Mouse (Mus musculus) bone marrow, adult 2 months (tissue): ENCODE data around the gene Gne.

Experiments used
- CTCF ChIP-seq: fragments of 200-500 bp; IDR thresholded peaks from 2 replicates; pipeline ENCODE4 v1.5.1; 2011; ENCODE audit warnings: low read length, control low read depth; ENCODE audit not compliant: control insufficient read depth, insufficient read depth
- POLR2A ChIP-seq: fragments of 200-500 bp; IDR thresholded peaks from 2 replicates; pipeline ENCODE4 v1.6.1; 2011; ENCODE audit warnings: low read depth, mild to moderate bottlenecking, control low read depth, low read length, borderline replicate concordance; ENCODE audit not compliant: control insufficient read depth

DNA sequence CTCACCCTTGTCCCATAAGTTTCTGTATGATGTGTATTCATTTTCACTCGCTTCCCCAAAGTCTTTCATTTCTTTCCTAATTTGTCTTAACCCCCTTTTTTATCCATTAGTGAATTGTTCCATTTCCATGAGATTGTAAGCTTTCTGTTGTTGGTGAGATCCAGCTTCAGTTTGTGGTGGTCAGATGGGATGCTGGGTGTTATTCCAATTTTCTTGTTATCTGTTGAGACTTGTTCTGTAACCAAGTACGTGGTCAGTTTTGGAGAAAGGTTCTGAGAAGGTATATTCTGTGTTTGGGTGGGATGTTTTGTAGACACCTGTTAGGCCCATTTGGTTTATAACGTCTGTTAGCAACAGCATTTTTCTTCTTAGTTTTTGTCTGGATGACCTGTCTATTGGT lies 1.6 kb upstream of the Gne start:
- no peak for TF ChIP-seq POLR2A
- TF ChIP-seq CTCF: no peak
